Mouse (Mus musculus): ENCODE results near the gene B3galt1. TPM values are rescaled to one million over a fixed set of nuclear protein-coding genes. Genes with fewer than 3 reads are reported as not detected.

The B3galt1 gene
- polyA plus RNA-seq, 1 experiment = 0.12 TPM

DNA sequence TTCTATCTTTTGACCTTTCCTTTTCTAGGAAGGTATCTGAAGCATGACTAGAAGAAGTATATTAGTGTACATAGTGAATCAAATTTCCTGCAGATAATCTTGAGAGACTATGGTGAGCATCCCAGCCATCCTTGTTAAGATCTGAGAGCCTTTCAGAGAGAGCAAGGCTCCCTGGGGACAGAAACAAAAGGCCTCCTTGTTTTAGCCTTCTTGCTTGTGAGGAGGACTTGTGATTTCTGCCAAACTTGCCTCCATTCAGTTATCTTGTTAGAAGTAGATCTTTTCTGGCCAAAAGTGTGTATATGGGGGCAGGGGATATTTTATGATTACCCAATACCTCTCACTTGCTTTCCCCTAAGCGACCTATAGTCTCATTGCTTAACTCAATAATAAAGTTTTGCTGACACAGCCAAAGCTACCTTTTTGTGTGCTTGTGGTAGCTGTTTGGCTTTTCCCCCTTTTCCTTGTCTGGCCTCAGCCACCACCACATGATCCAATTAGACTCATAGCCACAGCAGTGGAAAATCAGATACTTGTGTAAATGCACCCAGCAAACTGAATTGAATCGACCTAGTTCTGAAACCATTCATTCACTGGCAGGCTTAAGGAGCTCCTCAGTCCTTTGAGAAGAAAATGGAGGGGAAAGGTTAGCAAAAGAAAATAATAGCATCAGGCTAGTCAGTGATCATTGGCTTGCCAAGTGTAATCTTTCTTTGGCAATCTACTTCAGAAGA, 332.5 kb downstream of the B3galt1 start:
- WGBS = 54% methylated on average over 2 of the region's 2 CpGs
- DNase-seq (ENCODE audit: low read depth, low spot score) = no peak

DNA sequence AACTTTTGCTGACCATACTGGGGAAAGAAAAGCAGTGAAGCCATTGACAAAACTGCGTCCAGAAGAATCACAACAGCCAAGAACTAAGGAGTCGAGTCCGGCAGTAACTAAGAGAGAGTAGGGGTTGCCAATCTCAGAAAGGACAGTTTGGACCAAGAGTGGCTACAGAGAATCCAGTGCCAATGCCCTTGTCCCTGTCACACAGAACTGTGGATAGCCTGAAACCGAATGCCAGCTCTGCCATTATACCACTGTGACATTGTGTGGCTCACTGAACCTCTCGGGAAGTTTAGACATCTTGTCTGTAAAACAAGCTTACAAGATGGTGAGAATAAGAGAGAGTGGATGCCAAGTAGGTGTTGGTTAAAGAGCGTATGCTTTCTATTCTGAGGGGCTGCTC, 335.9 kb downstream of the B3galt1 start:
- 82% methylated on average over 6 of the region's 6 CpGs for WGBS
- DNase-seq (ENCODE audit: low read depth, low spot score) = no peak

GRCm38 (mm10) chr2:67902651-67903292, 337.1 kb downstream of the B3galt1 start:
- DNase-seq (ENCODE audit: low read depth, low spot score) = no peak
- WGBS = 66% methylated on average over 8 of the region's 8 CpGs

- no peak for DNase-seq (ENCODE audit: low read depth, low spot score)
- 62% methylated on average over 1 of the region's 1 CpGs for WGBS
These were observed 338.1 kb downstream of the B3galt1 start for GRCm38 (mm10) chr2:67903769-67904168.

- DNase-seq (ENCODE audit: low read depth, low spot score) = no peak
- WGBS = 72% methylated on average over 3 of the region's 3 CpGs
These were observed 366.3 kb downstream of the B3galt1 start for GRCm38 (mm10) chr2:67931994-67932393.

GRCm38 (mm10) chr2:67948408-67948807, 382.7 kb downstream of the B3galt1 start:
- WGBS = 57% methylated on average over 3 of the region's 3 CpGs
- no peak for DNase-seq (ENCODE audit: low read depth, low spot score)

DNA sequence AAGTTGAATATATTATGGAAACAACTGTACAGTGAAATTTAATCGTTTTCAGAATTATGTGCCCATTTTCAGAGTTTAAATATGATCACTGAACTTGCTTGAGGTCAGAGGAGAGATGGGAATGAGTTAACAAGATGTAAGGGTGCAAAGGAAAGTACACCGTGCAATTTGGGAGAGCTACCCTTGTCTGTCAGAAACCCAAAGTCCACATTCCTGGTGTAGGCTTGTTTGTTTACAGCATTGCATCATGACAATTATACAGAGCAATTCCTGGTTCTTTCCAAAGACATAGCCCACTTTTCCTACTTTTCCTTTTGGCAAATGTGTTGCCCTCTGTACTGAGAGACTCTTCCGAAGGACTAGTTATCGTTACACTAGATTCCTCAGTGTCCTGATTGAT, 390.5 kb downstream of the B3galt1 start:
- WGBS = 80% methylated on average over 4 of the region's 4 CpGs
- DNase-seq (ENCODE audit: low read depth, low spot score) = no peak

GRCm38 (mm10) chr2:67957561-67957960, 391.9 kb downstream of the B3galt1 start:
- 56% methylated on average over 2 of the region's 2 CpGs for WGBS
- no peak for DNase-seq (ENCODE audit: low read depth, low spot score)

GRCm38 (mm10) chr2:67960711-67961110, 395.0 kb downstream of the B3galt1 start:
- DNase-seq (ENCODE audit: low read depth, low spot score) = no peak
- WGBS = 27% methylated on average over 2 of the region's 2 CpGs

GRCm38 (mm10) chr2:67968812-67969211, 403.1 kb downstream of the B3galt1 start:
- no peak for DNase-seq (ENCODE audit: low read depth, low spot score)

DNA sequence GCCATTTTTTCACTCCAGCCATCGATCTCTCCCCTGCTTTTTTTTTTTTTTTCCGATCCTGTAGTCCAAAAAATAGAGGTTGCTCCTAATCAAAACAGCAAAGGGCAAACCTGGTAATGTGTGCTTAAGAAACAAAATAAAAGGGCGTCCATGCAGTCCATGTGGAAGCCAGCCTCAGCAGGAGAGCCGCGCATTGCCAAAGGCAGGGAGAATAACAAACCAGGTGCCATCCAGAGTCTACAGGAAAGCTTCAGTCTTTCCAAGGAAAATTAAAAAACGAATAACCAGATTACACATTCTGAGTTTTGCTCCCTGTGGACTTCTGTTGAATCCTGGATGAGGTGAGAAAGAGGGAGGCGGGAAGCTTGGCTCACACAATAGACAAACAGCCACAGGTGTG, 405.4 kb downstream of the B3galt1 start:
- WGBS = 72% methylated on average over 7 of the region's 7 CpGs
- DNase-seq (ENCODE audit: low read depth, low spot score) = no peak

DNA sequence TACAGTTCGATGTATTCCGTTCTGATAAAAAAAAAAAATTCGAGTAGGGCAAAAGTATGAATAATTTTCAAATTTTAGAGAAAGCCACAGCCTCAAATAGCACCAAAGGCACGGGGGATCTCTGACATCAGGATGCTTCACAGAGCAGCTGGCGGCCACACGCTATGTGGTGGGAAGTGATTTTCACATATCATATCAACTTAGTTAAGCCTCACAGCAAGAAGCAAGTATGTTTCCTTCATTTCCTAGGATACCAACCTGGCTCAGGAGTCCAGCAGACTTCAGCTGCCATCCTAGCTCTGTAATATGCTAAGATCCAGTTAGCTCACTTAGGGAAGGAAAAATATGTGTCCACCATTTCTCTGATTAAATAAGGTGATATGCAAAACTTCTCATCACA, 405.9 kb downstream of the B3galt1 start:
- DNase-seq (ENCODE audit: low read depth, low spot score) = no peak
- WGBS = 80% methylated on average over 6 of the region's 6 CpGs

DNA sequence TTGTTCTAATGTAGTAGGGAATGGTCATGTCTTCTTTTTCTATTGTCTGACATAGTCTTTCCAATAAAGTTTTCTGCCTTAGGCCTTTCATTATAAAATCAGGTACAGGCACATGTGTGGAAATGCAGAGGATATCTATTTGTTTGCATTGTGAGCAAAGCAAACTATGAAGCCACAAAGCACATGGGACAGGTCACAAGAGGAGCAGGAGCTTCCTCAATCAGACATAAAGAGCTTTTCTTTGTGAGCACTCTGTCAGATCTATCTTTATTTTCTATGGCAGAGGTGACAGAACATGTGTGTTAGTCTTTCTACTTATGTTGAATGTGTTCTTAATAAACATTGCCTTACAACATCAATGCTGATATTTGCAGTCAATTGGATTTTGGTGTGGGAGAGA, 410.1 kb downstream of the B3galt1 start:
- no peak for DNase-seq (ENCODE audit: low read depth, low spot score)

DNA sequence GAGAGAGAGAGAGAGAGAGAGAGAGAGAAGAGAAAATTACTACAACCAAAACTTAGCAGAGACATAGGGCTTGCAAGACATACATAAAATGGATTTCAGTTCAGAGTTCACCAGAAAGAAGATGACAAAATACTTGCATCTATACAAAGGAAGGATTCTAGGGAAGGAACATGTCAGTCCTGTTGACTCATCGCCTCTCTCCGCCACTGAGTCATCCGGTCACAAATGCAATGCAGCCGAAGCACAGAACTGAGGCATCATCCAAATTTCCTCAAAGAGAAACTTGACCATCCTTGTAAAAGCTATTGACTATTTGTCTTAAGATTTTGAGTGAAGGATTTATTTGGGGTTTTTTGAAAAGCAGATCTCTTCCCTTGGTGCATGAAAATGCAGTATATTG, 410.8 kb downstream of the B3galt1 start:
- DNase-seq (ENCODE audit: low read depth, low spot score) = no peak
- 81% methylated on average over 4 of the region's 4 CpGs for WGBS

- DNase-seq (ENCODE audit: low read depth, low spot score) = no peak
- WGBS = 48% methylated on average over 6 of the region's 6 CpGs
These were observed 412.1 kb downstream of the B3galt1 start for GRCm38 (mm10) chr2:67977620-67978262.

GRCm38 (mm10) chr2:67983563-67983962, 417.9 kb downstream of the B3galt1 start:
- no peak for DNase-seq (ENCODE audit: low read depth, low spot score)
- 79% methylated on average over 3 of the region's 3 CpGs for WGBS

GRCm38 (mm10) chr2:67985133-67985532, 419.5 kb downstream of the B3galt1 start:
- WGBS = 71% methylated on average over 3 of the region's 3 CpGs
- no peak for DNase-seq (ENCODE audit: low read depth, low spot score)

- 88% methylated on average over 1 of the region's 1 CpGs for WGBS
- no peak for DNase-seq (ENCODE audit: low read depth, low spot score)
These were observed 427.8 kb downstream of the B3galt1 start for GRCm38 (mm10) chr2:67993421-67993820.

DNA sequence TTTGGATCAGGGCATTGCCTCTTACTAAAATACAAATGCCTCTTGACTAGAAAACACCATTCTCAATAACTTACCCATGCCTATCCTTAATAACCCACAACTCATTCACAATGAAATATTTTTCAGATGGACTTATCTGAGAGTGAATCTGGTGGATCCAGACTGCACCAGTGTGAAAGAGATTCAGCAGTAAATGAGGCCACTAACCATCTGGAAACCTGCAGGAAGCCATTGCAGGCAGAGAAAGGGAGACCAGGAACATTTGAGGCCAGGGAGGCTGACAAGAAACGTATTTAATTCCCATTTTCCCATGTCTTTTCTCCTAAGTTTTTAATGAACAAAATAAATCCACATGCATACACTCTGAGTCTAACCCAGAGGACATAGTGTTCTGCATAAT, 437.4 kb downstream of the B3galt1 start:
- 39% methylated on average over 1 of the region's 1 CpGs for WGBS
- DNase-seq (ENCODE audit: low read depth, low spot score) = no peak

DNA sequence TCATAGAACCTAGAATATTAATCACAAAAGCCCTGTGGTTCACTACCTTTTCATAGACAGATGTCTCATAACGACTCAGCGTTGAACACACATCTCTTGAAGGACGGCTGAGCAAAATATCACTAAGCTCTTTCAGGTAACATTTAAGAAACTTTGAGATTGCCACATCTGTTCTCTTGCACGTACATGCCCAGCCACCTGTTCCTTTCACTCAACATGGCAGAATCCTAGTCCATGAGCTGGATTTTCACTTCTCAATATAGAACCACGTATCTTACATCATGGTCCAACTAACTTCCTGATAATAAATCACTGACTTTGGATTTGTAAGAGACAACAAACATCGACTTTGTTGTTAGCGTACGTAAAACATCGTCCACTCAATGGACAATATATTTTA, 439.5 kb downstream of the B3galt1 start:
- WGBS = 87% methylated on average over 9 of the region's 9 CpGs
- DNase-seq (ENCODE audit: low read depth, low spot score) = no peak

GRCm38 (mm10) chr2:68005711-68006110, 440.0 kb downstream of the B3galt1 start:
- 71% methylated on average over 7 of the region's 7 CpGs for WGBS
- DNase-seq (ENCODE audit: low read depth, low spot score) = no peak
